Mouse (Mus musculus) brain, adult 2 months (tissue): Measurements from ENCODE around the gene Ctsw.
"Not testable (repeated sequence)": the region's sequence is repeated elsewhere in the genome, so short reads cannot be mapped to it uniquely, and the experiment has no call there.

Source experiments
- DNase-seq: peaks from one replicate; pipeline ENCODE4 v3.0.0; 2011; ENCODE audit warnings: low read depth, low spot score

Gene Ctsw

DNA sequence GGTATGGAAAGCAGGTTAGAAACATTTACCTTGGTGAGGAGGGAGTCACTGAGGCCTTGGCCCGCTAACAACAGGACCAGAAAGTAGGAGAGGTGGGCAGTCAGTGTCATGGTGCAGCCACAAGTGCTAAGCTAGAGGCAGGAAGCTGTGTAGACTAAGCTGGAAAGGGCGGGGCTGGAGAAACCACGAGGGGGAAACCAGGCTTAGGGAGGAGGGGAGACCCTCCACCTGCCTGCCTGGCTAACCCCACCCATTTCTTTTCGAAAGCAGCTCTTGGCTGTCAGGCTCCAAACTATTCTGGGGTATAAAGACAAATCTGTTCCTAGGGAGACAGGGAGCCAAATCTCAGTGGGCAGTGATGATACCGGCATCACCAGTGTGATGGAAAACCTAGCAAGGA is at the start of gene Ctsw:
Gene Ctsw (minus strand): TSS at position 134 of the 400 bp plus-strand sequence.
- no peak for DNase-seq

DNA sequence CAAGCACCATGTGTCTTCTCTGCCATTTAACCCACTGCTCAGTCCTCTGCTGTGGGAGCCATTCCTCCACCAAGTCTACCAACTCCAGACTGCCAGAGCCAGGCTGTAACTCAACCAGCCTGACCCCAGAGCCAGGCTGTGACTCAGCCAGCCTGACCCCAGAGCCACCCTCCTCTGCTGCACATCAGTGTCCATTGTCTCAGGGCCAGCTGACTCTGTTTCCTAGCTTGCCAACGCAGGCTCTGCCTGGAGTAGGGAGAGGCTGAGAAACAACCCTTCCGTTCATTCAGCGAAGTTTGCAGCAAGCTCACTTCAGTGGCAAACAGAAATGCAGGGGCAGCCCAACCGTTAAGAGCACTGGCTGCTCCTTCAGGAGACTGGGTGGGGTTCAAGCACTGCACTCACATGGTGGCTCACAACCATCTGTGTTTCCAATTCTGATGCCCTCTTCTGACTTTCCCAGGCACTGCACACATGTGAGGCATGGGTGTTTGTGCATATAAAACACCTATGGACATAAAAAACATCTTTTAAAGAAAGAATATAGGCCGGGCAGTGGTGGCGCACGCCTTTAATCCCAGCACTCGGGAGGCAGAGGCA is 48.7 kb upstream of the Ctsw start:
- DNase-seq = peak; percentile 87

DNA sequence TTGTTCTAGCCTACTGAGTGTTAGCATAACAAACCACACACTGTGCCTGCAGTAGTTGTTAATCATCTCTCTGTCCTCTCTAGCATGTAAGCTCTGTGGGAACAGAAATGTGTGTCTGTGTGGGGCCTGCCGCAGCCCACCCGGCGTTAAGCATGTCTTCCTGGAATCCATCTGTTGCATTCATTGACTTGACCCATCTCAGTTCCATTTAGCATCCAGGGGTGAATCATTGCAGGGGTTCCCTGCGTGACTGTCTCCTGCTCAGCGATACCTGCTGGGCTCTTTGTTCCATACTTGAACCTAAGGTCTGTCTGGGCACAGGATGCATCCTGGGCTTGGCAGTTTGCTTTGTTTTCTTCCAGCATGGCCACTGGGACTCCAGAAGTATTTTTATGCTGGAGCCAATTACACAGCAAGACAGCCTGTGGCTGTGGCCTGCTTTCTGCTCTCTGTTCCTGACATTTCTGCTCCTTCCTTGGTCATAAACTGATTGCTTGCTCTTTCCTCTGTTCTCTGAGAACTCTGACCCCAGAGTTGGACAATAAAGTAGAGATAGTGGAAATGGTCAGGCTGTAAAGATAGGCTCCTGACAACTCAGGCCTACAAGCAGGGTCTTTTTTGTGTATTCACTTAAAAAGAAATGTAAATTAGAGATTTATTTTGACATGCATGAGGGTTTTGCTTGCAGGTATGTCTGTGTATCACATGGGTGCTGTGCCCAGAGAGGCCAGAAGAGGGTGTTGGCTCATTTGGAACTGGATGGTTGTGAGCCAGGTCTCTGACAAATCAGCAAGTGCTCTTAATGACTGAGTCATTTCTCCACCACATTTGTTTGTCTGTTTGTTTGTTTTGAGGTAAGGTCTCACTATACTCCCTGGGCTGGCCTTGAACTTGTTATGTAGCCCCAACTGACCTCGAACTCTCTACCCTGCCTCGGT is 47.8 kb upstream of the Ctsw start:
- DNase-seq = no peak

DNA sequence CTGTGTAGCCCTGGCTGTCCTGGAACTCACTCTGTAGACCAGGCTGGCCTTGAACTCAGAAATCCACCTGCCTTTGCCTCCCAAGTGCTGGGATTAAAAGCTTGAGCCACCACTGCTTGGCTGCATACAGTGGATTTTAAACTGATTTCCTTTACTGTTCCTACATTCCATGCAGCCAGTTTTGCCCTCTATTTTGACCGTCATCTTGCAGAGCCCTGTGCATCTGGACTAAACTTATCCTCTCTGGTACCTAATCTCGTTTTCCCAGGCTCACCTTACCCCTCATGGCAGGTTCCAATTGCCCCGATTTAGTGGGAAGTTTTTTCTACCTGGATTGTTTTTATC is 44.7 kb upstream of the Ctsw start:
- DNase-seq = no peak

DNA sequence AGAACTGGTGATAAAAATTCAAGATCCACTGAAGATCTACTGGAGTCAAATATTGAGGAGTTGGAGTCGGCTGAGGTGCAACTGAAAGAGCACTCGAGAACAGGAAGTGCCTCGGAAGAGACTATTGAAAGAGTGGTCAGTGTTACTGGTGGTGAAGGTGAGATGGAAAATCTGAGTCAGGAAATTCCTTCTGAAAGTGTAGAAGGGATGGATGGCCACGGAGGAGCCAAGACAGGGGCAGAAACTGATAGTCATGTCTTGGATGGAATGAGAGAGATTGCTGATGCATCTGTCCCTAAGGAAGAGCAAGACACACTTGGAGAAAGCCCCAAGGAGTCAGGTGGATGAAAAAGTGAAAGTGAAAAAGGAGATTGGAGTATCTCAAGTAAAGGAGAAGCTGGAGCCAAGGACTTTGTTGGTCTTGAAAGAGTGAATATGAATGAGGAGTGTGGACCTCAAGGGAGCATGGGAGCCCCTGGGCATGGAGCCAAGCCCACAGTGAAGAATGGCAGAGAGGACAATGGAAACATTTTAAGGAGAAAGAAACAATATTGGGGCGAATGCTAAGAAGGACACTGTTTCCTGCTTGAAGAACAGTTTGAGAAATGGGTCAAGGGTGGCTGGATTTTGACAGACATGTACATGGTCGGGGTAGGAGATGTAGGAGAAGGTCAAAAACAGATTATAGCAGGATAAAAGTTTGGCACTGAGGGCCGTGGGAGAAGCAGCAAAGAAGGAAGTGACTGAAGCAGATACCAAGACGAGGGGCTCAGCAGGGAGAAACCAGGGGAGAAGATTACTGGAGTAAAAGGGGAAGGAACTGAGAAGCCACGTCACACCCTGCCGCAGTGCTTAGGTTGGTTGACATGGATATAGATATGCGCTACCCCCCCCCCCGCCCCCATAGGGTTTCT is 44.0 kb upstream of the Ctsw start:
- no peak for DNase-seq

DNA sequence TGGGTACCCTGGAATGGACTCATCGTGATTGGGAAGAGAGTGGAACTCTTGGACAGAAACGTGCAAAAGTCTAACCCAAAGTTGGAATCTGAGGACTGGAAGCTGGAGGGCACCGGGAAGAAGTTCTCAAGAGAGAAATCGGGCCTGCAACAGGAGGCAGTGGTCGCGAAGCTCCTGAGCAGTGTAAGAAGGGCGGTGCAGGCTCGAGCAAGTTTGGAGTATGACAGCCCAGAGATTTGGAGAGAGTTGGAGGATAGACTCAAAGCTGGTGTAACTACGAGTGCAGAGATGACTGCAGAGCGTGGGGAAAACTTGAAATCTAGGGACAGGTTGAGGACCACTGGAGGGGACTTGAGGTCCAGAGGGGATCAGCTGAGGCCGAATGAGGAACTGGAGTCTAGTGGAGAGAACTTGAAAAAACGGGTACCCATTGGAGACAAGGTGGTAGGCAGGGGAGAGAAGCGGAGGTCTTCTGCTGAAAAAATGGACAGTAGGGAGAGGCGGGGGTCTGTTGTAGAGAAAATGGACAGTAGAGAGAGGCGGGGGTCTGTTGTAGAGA is 42.8 kb upstream of the Ctsw start:
- DNase-seq = no peak

DNA sequence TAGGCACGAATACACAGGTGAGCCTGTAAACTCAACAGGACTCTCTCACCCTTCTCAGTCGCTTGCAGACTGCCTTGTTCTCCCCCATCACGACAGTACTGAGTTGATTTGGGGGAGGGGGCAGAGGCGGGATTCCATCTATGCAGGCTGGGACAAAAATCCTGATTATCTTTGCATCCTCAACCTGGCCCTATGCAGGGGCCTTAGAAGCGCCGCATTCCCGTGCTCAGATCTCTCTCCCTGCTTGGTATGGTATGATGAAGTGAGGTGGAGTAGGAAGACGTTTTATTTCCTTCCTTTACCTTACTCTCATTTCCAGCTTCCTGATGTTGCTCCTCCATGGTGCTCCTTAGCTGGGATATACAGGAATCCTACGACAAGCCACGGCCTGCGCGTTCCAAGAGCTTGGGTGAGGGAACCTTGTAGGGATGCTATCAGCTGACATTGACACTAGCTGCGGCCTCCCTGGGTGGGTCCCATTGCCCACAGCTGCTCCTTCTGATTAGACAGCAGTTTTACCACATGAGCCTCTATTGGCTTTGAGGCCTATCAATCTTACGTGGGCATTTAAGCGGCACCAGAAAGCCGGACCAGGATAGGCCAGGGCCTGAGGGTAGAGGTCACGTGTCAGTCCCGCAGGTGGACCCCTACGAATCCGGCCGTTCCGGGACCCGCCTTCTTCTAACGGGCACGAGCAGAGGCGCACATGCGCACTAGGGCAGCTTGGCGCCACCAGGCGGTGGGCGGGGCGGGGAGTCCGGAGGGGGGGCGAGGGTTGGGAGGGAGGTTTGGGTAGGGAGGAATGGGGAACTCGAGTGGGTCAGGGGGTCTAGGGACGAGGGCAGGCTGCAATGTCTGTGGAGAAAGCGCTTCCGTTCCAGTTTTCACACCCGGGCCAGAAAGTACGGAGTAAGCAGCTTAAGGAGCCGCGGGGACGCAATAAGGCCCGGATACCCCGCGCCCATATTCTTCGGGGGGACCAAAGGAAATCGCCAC is 42.0 kb upstream of the Ctsw start, which contains the start of gene Snx32:
Gene Snx32 (minus strand): TSS at position 508 of the 996 bp plus-strand sequence.
- peak; percentile 100 for DNase-seq

DNA sequence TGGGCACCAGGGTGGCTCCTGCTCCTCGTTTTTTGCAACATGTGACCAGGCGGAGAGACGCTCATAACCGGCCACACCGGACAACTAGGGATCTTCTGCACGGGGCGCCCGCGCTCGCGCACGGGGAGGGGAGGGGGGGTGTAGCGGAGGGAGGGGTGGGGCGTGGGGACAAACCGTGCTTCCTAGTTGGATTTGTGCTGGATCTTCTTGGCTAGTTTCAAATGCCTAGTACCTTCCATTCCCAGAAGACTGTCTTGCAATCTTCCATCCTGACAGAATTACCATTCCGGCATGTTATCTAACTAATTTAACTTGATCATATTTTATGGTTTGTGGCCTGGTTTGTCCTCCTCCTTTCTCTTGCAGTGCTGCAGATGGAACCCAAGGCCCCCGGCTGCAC is 35.4 kb upstream of the Ctsw start, which contains the start of gene 1700020D05Rik:
Gene 1700020D05Rik (minus strand): TSS at position 101 of the 400 bp plus-strand sequence.
- DNase-seq = no peak

DNA sequence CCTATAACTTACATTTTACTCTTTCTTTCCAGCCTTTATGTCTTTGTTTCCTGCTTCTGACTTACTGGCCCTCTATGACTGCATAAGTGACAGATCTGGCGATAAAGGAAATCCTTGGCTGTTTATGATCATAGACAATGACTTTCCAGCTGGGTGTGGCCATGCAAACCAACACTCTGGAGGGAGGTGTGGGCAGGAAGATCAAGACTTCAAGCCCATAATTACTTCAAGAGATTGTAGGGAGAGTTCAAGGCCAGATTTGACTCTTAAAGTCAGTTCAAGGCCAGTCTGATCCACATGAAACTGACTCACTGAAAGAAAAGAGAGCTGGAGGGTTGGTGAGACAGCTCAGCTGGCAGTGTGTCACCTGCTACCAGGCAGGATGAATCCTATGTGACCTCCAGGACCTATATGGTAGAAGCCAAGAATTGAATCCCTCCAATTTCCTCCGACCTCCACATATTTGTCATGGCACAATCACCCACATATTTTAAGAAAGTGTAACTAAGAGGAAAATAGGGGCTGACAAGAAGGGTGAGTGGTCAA is 32.1 kb upstream of the Ctsw start:
- no peak for DNase-seq

DNA sequence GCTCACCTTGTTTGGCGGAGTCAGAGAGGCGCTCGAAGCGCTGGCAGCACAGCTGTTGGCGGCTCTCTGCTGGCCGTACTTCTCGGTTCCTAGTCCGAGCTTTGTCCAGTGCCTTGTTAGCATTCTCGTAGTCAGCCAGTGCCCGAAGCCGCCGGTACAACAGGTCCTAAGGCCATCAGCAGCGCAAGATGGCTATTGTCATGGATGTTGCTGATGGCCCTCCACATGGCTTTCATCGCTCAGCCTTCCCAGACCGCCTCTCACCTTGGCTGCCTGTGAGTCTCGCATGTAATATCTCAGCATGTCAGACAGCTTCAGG is 27.7 kb upstream of the Ctsw start:
- DNase-seq = no peak

DNA sequence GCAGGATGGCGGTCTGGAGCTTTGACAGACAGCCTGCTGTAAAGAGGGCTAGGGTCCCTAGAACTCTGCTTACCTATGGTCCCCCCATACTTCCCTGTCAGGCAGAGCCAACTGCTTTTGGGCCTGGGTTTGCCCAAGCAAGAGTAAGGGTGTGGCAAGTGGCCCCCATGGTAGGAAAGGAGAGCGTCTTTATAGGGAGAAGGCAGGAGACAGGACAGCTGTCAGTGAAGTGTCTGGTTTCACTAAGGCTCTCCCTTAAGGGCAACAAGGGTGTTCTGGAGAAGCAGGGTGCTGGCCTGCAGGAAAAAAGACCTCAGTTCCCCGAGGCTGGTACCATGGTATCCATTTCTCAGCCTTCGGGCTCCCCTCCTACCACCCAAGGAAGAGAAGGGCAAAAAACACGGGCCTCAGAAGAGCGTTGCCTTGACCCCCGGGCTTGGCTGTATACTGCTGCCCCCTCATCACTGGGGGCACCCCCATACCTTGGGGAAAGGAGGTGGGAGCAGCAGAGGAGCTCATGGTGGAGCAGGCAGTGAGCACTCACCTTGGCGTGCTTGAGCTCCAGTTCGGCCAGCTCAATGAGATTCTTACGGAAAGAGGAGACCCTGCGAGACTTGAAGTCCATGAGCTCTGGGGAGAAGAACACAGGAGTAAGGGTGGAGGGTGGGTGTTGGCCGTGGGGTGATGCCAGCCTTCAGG is 27.2 kb upstream of the Ctsw start:
- no peak for DNase-seq

DNA sequence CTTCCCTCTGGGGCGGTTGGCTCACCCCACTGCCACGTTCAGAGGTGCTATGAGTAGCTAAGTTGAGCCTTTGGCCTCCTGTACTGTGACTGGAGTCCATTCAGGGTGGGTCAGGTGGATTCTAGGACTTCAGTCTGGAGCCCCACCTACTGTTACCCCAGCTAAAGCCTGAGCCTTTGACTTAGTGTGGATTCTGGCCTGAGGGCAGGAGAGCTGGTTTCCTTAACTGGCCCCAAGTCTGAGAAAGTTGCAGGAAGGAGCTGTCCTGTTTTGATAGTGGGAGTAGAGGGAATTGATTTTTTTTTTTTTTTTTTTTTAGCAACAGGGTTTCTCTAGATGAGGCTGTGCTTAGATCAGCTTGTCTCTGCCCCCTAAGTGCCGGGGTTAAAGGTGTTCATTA is 26.0 kb upstream of the Ctsw start:
- no peak for DNase-seq

DNA sequence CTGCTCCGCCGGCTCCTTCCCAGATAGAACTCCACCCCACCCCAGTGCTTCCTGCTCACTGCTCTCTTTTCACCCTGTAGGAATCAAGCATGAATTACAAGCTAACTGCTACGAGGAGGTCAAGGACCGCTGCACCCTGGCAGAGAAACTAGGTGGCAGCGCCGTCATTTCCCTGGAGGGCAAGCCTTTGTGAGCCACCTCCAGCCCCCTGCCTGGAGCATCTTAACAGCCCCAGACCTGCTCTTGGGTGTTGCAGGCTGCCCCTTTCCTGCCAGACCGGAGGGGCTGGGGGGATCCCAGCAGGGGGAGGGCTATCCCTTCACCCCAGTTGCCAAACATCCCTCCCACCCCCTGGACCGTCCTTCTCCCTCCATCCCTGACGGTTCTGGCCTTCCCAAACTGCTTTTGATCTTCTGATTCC is 25.0 kb upstream of the Ctsw start:
- DNase-seq = not testable (repeated sequence)

DNA sequence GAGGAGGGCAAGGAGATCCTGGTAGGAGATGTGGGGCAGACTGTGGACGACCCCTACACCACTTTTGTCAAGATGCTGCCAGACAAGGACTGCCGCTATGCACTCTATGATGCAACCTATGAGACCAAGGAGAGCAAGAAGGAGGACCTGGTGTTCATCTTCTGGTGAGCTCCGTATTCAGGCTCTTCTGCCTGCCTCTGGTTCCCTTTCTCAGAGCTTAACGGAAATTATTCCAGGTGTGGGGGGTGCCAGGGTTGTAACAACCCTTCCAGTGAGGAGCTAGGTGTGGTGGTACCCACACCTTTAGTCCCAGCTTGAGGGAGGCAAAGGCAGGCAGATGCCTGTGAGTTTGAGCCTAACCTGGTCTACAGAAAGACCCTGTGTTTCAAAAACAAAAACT is 24.3 kb upstream of the Ctsw start:
- DNase-seq = no peak

DNA sequence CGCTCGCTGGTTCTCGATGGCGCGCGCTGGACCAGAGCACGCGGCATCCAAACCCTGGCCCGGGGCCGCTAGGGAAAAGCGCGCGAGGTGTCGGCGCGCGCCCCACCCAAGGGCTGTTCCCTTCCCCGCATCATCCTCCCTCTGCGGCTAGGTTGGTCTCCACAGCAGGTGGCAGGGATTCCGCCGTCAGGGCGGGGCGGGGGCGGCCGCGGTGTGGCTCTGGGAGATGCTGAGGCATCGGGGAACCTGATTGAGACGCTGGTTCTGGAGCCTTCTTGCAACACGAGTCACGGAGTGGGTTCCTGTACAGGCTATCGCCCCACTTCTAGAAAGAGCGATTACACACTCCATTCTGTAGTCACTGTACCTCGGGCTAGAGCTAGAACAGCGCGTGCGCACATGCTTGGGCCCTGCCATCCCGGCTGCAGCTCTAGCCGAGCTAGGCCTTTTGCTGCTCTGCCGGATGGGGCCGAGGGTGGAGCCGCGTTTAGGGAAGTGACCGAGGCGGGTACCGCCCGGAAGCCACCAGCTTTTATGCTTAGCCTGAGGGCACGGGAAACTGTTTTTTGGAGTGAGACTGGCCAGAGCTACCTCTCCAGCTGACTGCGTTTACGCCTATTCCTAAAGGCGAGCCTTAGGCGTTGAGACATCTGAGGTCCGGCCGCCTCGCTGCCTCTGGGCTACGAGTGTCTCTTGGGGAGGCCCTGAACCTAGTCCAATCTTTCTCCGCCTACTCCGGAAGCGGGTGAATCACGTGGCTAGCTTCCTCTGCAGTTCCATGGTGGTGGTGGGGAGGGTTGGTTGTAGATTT is 22.8 kb upstream of the Ctsw start:
- DNase-seq = peak; percentile 94

DNA sequence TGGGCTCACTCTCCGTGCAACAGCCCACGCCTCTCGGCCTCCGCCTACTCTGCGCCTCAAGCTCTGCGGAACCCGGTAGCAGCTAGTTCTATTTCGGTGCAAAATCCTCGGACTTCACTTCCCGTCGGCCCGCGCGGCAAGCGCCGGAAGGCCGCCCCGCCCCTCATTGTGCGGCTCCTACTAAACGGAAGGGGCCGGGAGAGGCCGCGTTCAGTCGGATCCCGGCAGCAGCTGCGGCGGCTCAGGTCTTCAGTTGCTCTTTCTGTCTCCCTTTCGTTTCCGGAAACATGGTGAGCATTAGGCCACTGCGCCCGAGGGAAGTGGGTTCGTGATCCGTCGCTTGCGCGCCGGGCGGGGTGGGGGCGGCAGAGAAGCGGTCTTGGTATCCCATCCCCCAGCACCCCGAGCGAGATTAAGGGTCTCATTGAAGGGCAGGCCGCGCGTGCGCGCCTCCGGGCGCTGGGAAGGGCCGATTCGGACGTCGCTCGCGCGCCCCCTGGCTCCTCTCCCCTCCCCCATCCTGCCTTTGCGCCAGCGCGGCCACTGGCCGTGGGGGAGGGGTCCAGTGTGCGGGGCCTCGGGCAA is 22.1 kb upstream of the Ctsw start, which contains the start of gene Cfl1:
Gene Cfl1 (plus strand): TSS at position 143 of the 585 bp plus-strand sequence.
- peak; percentile 99 for DNase-seq

DNA sequence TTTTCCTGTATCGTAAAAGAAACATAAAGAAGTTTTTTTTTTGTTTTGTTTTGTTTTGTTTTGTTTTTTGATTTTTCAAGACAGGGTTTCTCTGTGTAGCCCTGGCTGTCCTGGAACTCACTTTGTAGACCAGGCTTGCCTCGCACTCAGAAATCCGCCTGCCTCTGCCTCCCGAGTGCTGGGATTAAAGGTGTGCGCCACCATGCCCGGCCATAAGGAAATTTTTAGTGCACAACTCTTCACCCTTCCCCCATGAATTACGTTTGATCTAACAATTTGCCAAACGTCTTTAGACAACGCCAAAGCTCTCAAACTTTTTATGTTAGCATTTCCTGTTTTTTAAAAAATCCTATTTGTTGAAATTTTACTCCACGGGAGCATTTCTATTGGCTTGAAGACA is 21.4 kb upstream of the Ctsw start:
- DNase-seq = not testable (repeated sequence)

DNA sequence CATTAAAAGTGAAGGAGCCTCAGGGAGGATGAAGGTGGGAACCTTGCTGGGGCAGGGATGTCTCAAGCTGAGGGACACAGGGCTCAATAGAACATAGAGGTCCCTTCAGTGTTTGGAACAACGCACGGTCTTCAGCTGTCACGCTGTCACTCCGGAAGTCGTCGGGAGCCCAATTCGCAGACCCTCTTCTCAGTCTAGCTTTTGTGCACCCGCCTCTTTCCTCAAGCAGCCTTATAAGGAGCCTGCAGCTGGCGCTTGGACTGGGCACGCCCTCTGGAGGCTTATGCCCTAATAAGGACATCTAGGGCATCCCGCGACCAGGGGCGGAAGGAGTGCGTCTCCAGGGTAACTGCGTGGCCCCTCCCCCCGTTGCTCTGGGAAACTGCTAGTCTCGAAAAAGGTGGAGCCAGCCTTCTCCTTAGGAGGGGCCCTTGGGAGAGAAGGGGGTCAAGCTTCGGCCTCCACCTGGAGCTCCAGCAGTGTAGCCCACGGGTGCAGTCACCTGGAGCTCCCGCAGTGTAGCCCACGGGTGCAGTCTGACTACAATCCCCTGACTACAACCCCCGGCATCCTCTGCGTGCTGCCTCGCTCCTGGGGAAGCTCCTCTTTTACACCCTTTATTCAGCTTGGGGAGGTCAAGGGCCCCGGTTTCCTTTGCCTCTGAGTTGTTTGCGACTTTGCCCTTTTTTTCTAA is 20.7 kb upstream of the Ctsw start:
- peak; percentile 99 for DNase-seq
